Mouse (Mus musculus) kidney, adult 2 months (tissue): ENCODE measurements around the gene Coro1c. TPM values are rescaled to one million over a fixed set of nuclear protein-coding genes. Genes with fewer than 3 reads are reported as not detected.

ENCODE experiments used
- DNase-seq: peaks from one replicate; pipeline ENCODE4 v3.0.0; 2021
- H3K27ac ChIP-seq: fragments of 200-500 bp; 2 replicates; pipeline ENCODE4 v1.5.1; 2012; ENCODE audit warnings: low read depth, low read length, control low read depth, inconsistent platforms; ENCODE audit not compliant: insufficient read depth
- H3K27me3 ChIP-seq: fragments of 200-500 bp; replicated peaks from 2 replicates; pipeline ENCODE4 v1.6.1; 2012; ENCODE audit warnings: mild to moderate bottlenecking, moderate library complexity, low read length, inconsistent platforms; ENCODE audit not compliant: control insufficient read depth, insufficient read depth
- H3K36me3 ChIP-seq: fragments of 200-500 bp; 2 replicates; pipeline ENCODE4 v1.6.1; 2012; ENCODE audit warnings: mild to moderate bottlenecking, moderate library complexity, low read length, inconsistent platforms; ENCODE audit not compliant: control insufficient read depth, insufficient read depth
- H3K4me1 ChIP-seq: fragments of 200-500 bp; 2 replicates; pipeline ENCODE4 v1.6.1; 2011; ENCODE audit warnings: low read length; ENCODE audit not compliant: control insufficient read depth, insufficient read depth
- H3K4me3 ChIP-seq: fragments of 200-500 bp; 2 replicates; pipeline ENCODE4 v1.5.1; 2011; ENCODE audit warnings: mild to moderate bottlenecking, low read depth, low read length, control low read depth; ENCODE audit not compliant: insufficient read depth
- CTCF ChIP-seq: fragments of 200-500 bp; conservative IDR thresholded peaks from 2 replicates; pipeline ENCODE4 v1.5.1; 2011; ENCODE audit warnings: low read depth, mild to moderate bottlenecking, control low read depth, low read length, moderate library complexity, mixed read lengths; ENCODE audit not compliant: insufficient read depth, insufficient read length
- POLR2A ChIP-seq: fragments of 200-500 bp; IDR thresholded peaks from one replicate; pipeline ENCODE4 v1.6.1; 2011; ENCODE audit warnings: low read depth, low read length, control low read depth
- WGBS: fragments of 180-500 bp; shearing (Covaris S2); methylation state at CpG from one replicate; pipeline ENCODE4 v1.1.7; 2018; 5-methylcytosine and 5-hydroxymethylcytosine counted together
- polyA plus RNA-seq: library from polyadenylated mRNA; depleted of rRNA; stranded (reverse); fragments of >200 nt; gene quantifications from 2 replicates; pipeline ENCODE4 v1.2.3, GENCODE M21; 2012

The Coro1c gene
- polyA plus RNA-seq, 1 experiment, result 43.1 TPM

DNA sequence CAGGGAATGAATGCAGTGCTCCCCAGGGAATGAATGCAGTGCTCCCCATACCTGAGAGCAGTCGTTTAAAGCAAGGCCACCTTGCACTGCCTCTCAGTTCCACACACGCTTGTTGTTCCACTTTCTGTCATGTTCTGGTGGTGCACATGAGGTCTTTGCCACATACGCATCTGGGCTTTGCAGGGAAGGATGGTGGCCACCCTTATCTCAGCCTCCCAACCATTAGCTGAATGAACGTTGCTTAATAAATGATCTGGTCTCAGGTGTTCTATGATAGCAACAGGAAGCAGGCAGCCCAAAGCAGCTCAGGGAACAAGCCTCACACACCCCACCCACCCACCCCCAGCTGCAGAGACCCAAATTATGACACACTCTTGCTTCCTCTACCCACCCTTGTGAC, 16.1 kb upstream of the Coro1c start:
- TF ChIP-seq POLR2A (no peak), CTCF (no peak)
- Histone ChIP-seq H3K4me3 (no peak overlapping the region), H3K36me3 (no peaks in the 10 kb centered on the region), H3K27ac (no peak overlapping the region), H3K4me1 (no peaks in the 10 kb centered on the region), H3K27me3 (no peaks in the 10 kb centered on the region)
- 76% methylated on average over 4 of the region's 4 CpGs for WGBS
- DNase-seq, result no peak

GRCm38 (mm10) chr5:113921310-113922166, 13.0 kb upstream of the Coro1c start:
- Histone ChIP-seq H3K4me3 (no peak overlapping the region), H3K36me3 (no peaks in the 10 kb centered on the region), H3K27me3 (no peaks in the 10 kb centered on the region), H3K4me1 (no peaks in the 10 kb centered on the region; the same call in 1 of the 2 replicates), H3K27ac (no peak overlapping the region)
- no peak for DNase-seq
- 48% methylated on average over 6 of the region's 6 CpGs for WGBS
- TF ChIP-seq CTCF (no peak), POLR2A (no peak)

DNA sequence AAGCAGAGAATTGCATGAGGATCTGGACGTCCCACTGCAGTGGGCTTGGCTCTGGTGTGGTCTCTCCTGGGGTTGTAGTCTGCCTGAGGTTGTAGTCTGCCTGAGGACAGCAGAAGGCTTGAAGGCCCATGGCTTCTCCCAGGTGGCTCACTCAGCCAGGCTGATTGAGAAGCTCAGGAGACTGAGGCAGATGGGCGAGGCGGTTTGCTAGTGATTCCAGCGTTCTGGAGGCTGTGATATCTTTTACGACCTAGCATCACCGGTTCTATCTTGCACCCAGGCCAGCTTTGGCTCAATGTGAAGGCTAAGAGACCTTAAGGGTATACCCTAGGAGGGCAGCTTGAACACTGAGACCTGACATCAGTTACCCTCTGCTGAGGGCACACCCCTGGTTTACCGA, 10.5 kb upstream of the Coro1c start:
- H3K4me1 ChIP-seq, result no peaks in the 10 kb centered on the region; the same call in 1 of the 2 replicates
- WGBS, result 47% methylated on average over 7 of the region's 7 CpGs
- H3K27me3 ChIP-seq, result no peaks in the 10 kb centered on the region
- no peak for TF ChIP-seq POLR2A
- H3K36me3 ChIP-seq, result no peaks in the 10 kb centered on the region
- peak overlapping the region; percentile 64 for H3K27ac ChIP-seq
- no peak overlapping the region for H3K4me3 ChIP-seq
- no peak for DNase-seq

GRCm38 (mm10) chr5:113918654-113919053, 10.1 kb upstream of the Coro1c start:
- no peaks in the 10 kb centered on the region for H3K36me3 ChIP-seq
- no peak overlapping the region for H3K4me3 ChIP-seq
- no peaks in the 10 kb centered on the region for H3K27me3 ChIP-seq
- peak overlapping the region; percentile 93 for H3K27ac ChIP-seq
- H3K4me1 ChIP-seq, result no peaks in the 10 kb centered on the region; the same call in 1 of the 2 replicates
- peak; percentile 76 for DNase-seq
- TF ChIP-seq CTCF (no peak), POLR2A (no peak)
- 31% methylated on average over 9 of the region's 9 CpGs for WGBS

GRCm38 (mm10) chr5:113910705-113911104, 2.1 kb upstream of the Coro1c start:
- Histone ChIP-seq H3K36me3 (no peaks in the 10 kb centered on the region), H3K4me1 (peaks cover 11% of the 10 kb centered on the region; the same call in 1 of the 2 replicates), H3K4me3 (no peak overlapping the region), H3K27me3 (no peaks in the 10 kb centered on the region), H3K27ac (peak overlapping the region; percentile 69)
- 48% methylated on average over 6 of the region's 6 CpGs for WGBS
- DNase-seq, result peak; percentile 90
- TF ChIP-seq POLR2A (no peak), CTCF (no peak)

DNA sequence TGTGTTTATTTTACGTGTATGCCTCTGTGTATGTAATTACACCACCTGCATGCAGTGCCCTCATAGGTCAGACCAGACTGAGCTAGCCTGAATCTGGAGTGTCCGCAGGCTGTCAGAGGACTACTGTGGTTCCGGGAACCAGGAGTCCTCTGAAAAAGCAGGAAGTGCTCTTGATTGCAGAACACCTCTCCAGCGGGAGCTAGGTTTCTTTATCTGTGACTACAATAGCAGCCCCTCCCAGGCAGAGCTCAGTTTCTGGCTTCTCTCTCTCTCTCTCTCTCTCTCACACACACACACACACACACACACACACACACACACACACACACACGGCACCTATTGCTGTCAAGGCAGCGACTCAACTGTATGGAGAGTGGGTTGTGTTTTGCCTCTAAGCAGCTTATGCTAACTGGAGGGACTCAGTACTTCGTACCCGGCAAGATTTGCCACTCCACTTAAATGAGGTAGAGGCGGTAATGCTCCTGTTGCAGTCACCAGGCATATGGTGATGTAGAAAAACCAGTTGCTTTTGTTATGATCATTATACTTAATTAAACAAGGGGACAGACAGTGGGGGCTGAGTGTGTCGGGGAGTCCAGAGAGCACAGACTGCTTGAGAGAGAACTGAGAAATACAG, 1.6 kb upstream of the Coro1c start:
- peak overlapping the region; percentile 56 for H3K27ac ChIP-seq
- H3K4me1 ChIP-seq, result peaks cover 11% of the 10 kb centered on the region; the same call in 1 of the 2 replicates
- TF ChIP-seq POLR2A (no peak), CTCF (no peak)
- H3K36me3 ChIP-seq, result no peaks in the 10 kb centered on the region
- no peak for DNase-seq
- 23% methylated on average over 10 of the region's 10 CpGs for WGBS
- no peaks in the 10 kb centered on the region for H3K27me3 ChIP-seq
- no peak overlapping the region for H3K4me3 ChIP-seq

GRCm38 (mm10) chr5:113907786-113908567, 581 bp downstream of the Coro1c start:
- Histone ChIP-seq H3K4me3 (peak overlapping the region; percentile 71), H3K27ac (peak overlapping the region; percentile 34), H3K4me1 (peaks cover 18% of the 10 kb centered on the region), H3K36me3 (no peaks in the 10 kb centered on the region), H3K27me3 (no peaks in the 10 kb centered on the region)
- TF ChIP-seq CTCF (no peak), POLR2A (no peak)
- DNase-seq, result peak; percentile 69
- under 1% methylated on average over 69 of the region's 69 CpGs for WGBS
